Mouse (Mus musculus) gastrocnemius, postnatal 25 days (tissue): ENCODE data around the gene Hmgn2. TPM values are rescaled to one million over a fixed set of nuclear protein-coding genes. Genes with fewer than 3 reads are reported as not detected.

Experiments
- DNase-seq: peaks from one replicate; pipeline ENCODE4 v3.0.0; 2022
- total RNA-seq, 2 experiments: library from RNA; stranded (reverse); gene quantifications; 1 replicate in 1 of 2; 2 replicates in 1 of 2; pipeline ENCODE4 v1.2.3; 2021

The Hmgn2 gene
- total RNA-seq, 2 experiments from 2014 or later: 47.8 to 48.9 TPM

GRCm38 (mm10) chr4:133978021-133978711, 9.7 kb upstream of the Hmgn2 start:
- DNase-seq: no peak

GRCm38 (mm10) chr4:133971741-133972140, 3.3 kb upstream of the Hmgn2 start:
- DNase-seq: no peak

DNA sequence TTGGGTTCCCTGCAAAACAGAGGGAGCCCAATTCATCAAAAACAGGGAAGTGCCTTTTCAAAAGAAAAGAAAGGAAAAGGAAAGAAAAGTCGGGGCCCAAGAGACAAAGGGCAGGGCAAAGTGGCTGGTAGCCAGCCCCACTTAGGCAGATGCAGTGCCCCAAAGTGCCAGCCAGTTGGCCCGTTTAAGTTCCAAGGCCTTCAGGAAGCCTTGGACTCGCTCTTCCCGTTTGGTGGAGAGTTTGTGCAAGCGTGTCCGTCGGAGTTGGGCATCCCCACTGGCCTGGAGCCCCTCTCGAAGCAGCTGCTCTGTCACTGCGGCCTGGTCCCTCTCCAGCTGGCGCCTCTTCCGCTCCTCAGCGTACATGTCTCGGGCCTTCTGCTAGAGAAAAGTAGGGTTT, 2.4 kb upstream of the Hmgn2 start:
- no peak for DNase-seq

DNA sequence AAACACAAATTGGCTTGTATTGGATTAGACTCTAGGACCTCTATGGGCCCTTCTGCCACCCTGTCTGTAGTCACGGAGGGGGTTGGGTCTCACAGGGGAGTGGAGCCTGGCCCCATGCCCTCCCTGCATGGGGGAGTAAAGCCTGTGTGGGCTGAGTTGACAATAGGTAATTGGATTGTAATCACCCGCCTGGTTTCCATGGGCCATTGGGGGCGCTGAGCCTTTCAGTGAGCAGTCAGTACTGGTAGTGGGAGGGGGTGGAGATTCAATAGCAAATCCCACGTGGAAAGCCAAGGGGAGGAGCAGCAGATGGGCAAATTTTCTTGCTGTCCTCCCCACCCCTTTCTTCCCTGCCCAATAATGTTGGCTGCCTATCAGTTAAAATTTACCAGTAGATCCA, 1.7 kb upstream of the Hmgn2 start:
- DNase-seq: no peak

DNA sequence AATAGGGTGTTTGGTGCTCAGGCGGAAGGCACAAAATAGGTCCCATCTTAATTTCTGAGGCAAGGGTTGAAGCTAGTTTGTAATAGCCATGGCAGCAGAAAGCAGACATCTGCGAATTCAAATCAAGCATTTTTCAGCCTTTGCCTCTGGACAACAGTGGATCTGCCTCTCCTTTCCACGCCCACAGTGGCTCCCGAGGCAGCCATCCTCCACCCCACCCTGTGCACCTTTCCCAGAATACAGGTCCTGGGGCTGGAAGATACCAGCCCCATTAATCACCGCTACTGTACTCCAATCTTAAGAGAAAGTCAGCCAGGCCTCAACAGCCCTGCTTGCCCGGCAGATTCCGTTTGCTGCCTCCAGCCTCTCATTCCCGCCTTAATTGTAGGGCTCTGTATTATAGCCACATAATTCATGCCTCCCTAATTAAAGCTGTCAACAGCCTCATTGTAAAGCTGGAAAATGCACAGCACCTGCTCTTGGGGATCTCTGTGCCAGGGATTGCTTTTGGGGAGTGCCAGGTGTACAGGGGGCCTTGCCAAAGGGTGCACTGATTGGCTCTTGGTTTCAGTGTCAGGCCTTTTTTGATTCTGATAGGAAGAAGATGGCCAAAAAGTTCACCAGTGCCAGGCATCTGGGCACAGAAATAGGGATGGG, 792 bp upstream of the Hmgn2 start:
- DNase-seq: no peak

- DNase-seq: peak; percentile 84
Measured at GRCm38 (mm10) chr4:133967866-133968149, 642 bp downstream of the Hmgn2 start.

- peak; percentile 97 for DNase-seq
Measured at GRCm38 (mm10) chr4:133967138-133967865, 1.1 kb downstream of the Hmgn2 start.

GRCm38 (mm10) chr4:133966271-133966940, 2.0 kb downstream of the Hmgn2 start:
- DNase-seq: no peak

GRCm38 (mm10) chr4:133962566-133962965, 5.9 kb downstream of the Hmgn2 start:
- no peak for DNase-seq

DNA sequence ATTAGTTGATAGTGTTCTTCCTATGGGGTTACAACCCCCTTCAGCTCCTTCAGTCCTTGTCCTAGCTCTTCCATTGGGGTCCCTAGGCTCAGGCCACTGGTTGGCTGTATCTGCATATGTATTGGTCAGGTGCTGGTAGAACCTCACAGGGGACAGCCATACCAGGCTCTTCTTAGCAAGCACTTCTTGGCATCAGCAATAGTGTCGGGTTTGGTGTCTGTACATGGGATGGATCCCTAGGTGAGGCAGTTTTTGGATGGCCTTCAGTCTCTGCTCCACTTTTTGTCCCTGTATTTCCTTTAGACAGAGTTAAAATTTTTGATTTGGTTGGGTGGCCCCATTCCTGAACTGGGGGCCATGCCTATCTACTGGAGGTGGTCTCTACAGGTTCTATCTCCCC, 9.6 kb downstream of the Hmgn2 start:
- DNase-seq: no peak

DNA sequence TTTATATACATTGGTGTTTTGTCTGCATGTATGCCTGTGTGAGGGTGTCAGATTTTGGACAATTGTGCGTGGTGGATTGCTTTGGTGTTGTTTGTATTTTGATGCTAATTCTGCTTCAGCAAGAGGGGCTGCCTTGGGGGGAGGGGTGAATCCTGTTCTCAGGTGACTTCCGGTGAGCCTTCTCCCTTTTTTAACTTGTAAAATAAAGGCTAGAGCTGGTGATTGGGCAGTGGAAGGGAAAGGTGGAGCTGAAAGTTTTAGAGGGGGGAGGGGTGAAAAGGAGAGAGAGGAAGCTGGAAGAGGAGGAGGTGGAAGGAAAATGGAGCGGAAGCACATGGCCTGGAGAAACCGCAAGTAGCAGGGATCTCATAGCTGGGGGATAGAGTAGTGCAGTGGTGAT, 12.1 kb downstream of the Hmgn2 start:
- DNase-seq: no peak

- no peak for DNase-seq
Measured at GRCm38 (mm10) chr4:133946736-133947135, 21.7 kb downstream of the Hmgn2 start.

- DNase-seq: no peak
Measured at GRCm38 (mm10) chr4:133943791-133944190, 24.7 kb downstream of the Hmgn2 start.

GRCm38 (mm10) chr4:133942679-133943078, 25.8 kb downstream of the Hmgn2 start:
- no peak for DNase-seq

- DNase-seq: peak; percentile 9
Measured at GRCm38 (mm10) chr4:133941576-133941975, 26.9 kb downstream of the Hmgn2 start.

- DNase-seq: no peak
Measured at GRCm38 (mm10) chr4:133940386-133941260, 27.8 kb downstream of the Hmgn2 start.

DNA sequence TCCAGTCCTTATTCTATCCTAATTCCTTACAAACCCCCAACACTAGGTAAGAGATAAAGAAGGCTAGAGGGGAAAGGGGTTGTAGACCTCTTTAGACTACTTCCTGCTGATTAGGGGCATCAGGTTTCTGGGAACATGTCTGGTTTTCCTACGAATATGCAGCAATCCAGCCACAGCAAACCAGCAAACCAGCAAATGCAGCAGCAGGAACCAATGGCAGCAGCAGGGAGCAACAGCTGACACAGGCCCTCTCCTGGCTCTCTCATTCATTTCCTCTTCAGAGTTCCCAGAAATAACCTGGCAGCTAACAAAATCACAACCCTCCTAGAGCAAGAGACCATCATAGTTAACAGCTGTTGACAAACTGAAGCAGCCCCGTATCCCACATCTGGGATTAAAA, 30.4 kb downstream of the Hmgn2 start:
- DNase-seq: no peak

DNA sequence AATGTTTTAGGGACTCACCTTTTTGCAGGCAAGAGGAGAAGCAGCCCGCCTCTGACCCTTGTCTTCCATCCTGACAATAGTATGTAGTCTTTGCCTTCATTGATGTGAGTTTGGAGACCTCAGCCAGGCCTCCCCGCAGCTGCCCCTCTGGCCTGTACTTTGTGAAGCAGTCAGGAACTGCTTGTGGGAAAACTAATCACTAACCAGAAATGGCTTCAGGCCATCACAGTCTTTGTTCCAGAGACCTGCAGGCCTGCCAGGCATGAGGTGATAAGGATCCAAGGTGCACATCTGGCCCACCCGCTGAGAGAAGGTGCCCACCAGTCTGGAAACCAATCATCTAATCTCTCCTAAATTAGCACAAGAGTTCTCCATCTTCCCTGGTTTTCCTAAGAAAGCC, 36.7 kb downstream of the Hmgn2 start:
- no peak for DNase-seq

GRCm38 (mm10) chr4:133931349-133931748, 37.1 kb downstream of the Hmgn2 start:
- no peak for DNase-seq

GRCm38 (mm10) chr4:133929278-133929670, 39.2 kb downstream of the Hmgn2 start:
- no peak for DNase-seq

DNA sequence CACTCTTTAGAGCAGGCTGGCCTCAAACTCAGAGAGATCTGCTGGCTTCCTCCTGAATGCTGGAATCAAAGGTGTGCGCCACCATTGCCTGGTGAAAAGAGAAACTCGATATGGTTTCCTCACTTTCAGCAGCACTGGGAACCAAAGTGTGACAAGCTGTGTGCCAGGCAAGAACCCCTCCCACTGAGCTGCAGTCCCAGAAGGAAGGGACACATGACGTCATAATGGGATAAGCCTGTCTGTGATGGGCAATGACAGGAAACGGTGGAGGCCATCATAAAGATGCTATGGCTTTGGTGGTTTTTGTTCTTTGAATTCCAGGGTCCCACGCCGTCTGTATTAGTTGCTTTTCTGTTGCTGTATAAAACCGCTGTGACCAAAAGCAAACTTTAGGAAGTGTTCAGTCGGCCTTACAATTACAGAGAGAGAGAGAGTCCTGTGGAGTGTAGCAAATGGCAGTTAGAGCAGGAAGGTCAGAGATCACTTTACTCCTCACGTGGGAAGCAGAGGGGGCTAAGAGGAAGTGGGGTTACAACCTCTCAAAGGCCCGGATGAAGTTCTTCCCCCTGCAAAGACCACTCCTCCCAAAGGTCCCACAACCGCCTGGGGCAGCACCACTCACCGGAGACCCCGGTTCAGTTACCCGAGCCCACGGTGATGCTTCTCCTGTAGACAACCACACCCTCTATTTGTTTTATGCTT, 39.7 kb downstream of the Hmgn2 start:
- DNase-seq: no peak
